Mouse (Mus musculus) stomach, embryonic 14.5 days (tissue): ENCODE data around the gene Sprr2h. TPM values are rescaled to one million over a fixed set of nuclear protein-coding genes. Genes with fewer than 3 reads are reported as not detected.

ENCODE experiments used
- ATAC-seq: fragments of 200-750 bp; cut with Nextera tagmentation; 2 replicates; pipeline ENCODE4 v1.8.0; 2017; ENCODE audit warnings: low read depth, moderate TSS enrichment; ENCODE audit not compliant: insufficient number of reproducible peaks, insufficient read depth, low FRiP score
- H3K27ac ChIP-seq: fragments of 300-500 bp; sonication (generic); 2 replicates; pipeline ENCODE4 v1.5.1; 2014; ENCODE audit warnings: mild to moderate bottlenecking, low read length, moderate library complexity, mixed read lengths
- H3K27me3 ChIP-seq: fragments of 300-500 bp; sonication (generic); 2 replicates; pipeline ENCODE4 v1.6.1; 2014; ENCODE audit warnings: low read length, control low read depth, mixed read lengths; ENCODE audit not compliant: control insufficient read depth, insufficient read depth
- H3K36me3 ChIP-seq: fragments of 300-500 bp; sonication (generic); 2 replicates; pipeline ENCODE4 v1.6.1; 2014; ENCODE audit warnings: mild to moderate bottlenecking, control low read depth, low read length, moderate library complexity, mixed read lengths; ENCODE audit not compliant: control insufficient read depth, insufficient read depth
- H3K4me1 ChIP-seq: fragments of 300-500 bp; sonication (generic); 2 replicates; pipeline ENCODE4 v1.6.1; 2014; ENCODE audit warnings: low read length, control low read depth, mixed read lengths; ENCODE audit not compliant: control insufficient read depth, insufficient read depth
- H3K4me2 ChIP-seq: fragments of 300-500 bp; sonication (generic); replicated peaks from 2 replicates; pipeline ENCODE4 v1.6.1; 2014; ENCODE audit warnings: low read depth, low read length, control low read depth
- H3K4me3 ChIP-seq: fragments of 300-500 bp; sonication (generic); 2 replicates; pipeline ENCODE4 v1.5.1; 2014; ENCODE audit warnings: low read depth, low read length, control low read depth
- H3K9ac ChIP-seq: fragments of 300-500 bp; sonication (generic); replicated peaks from 2 replicates; pipeline ENCODE4 v1.6.1; 2014; ENCODE audit warnings: low read depth, mild to moderate bottlenecking, control low read depth, low read length, moderate library complexity, mixed read lengths
- H3K9me3 ChIP-seq: fragments of 300-500 bp; sonication (generic); 2 replicates; pipeline ENCODE4 v1.6.1; 2016; ENCODE audit warnings: low read depth, low read length, control low read depth; ENCODE audit not compliant: control insufficient read depth
- WGBS: fragments of 180-500 bp; shearing (Covaris S2); extraction: QIAGEN DNeasy Blood & Tissue Kit; methylation state at CpG from one replicate; pipeline ENCODE4 v1.1.7; 2014; 5-methylcytosine and 5-hydroxymethylcytosine counted together
- polyA plus RNA-seq: library from polyadenylated mRNA; unstranded; fragments of >200 nt; fragmentation: Nextera tagmentation; extraction: Ambion mirVana; gene quantifications from 2 replicates; pipeline ENCODE4 v1.2.1, GENCODE M21; 2014

The Sprr2h gene
- polyA plus RNA-seq = not detected in 2 replicates

GRCm38 (mm10) chr3:92385385-92385784 lies at the start of gene Sprr2h:
TSS of gene Sprr2h (plus strand) at chr3:92385685.
- no peak for ATAC-seq
- no peaks in the 10 kb centered on the region for H3K27me3 ChIP-seq
- H3K4me1 ChIP-seq = no peaks in the 10 kb centered on the region
- no peak within 1 kb of the TSS for H3K4me3 ChIP-seq
- H3K27ac ChIP-seq = no peak within 1 kb of the TSS
- no peak within 1 kb of the TSS for H3K4me2 ChIP-seq
- WGBS = 82% methylated on average over 1 of the region's 1 CpGs
- no peaks in the 10 kb centered on the region for H3K9me3 ChIP-seq
- no peaks in the 10 kb centered on the region for H3K36me3 ChIP-seq
- H3K9ac ChIP-seq = no peak within 1 kb of the TSS

- WGBS = 70% methylated on average over 1 of the region's 1 CpGs
- no peak overlapping the region for H3K4me3 ChIP-seq
- no peaks in the 10 kb centered on the region for H3K27me3 ChIP-seq
- H3K27ac ChIP-seq = no peak overlapping the region
- no peaks in the 10 kb centered on the region for H3K9me3 ChIP-seq
- H3K4me2 ChIP-seq = no peak overlapping the region
- H3K4me1 ChIP-seq = no peaks in the 10 kb centered on the region
- no peak overlapping the region for H3K9ac ChIP-seq
- no peak for ATAC-seq
- no peaks in the 10 kb centered on the region for H3K36me3 ChIP-seq
Observed at GRCm38 (mm10) chr3:92336278-92336677, 49.2 kb upstream of the Sprr2h start.

- WGBS = 88% methylated on average over 5 of the region's 5 CpGs
- Histone ChIP-seq H3K4me2 (no peak within 1 kb of the TSS), H3K9me3 (no peaks in the 10 kb centered on the region), H3K36me3 (no peaks in the 10 kb centered on the region), H3K27ac (no peak within 1 kb of the TSS), H3K27me3 (no peaks in the 10 kb centered on the region), H3K4me1 (no peaks in the 10 kb centered on the region), H3K4me3 (no peak within 1 kb of the TSS), H3K9ac (no peak within 1 kb of the TSS)
- no peak for ATAC-seq
Observed at GRCm38 (mm10) chr3:92338840-92339239, 46.6 kb upstream of the Sprr2h start, which contains the start of gene Sprr2d. TSS of gene Sprr2d (plus strand) at chr3:92339140.

GRCm38 (mm10) chr3:92351843-92352242 lies 33.6 kb upstream of the Sprr2h start, which contains the start of gene Sprr2e:
TSS of gene Sprr2e (plus strand) at chr3:92352143.
- H3K9me3 ChIP-seq = no peaks in the 10 kb centered on the region
- no peak within 1 kb of the TSS for H3K4me3 ChIP-seq
- no peak within 1 kb of the TSS for H3K4me2 ChIP-seq
- 86% methylated on average over 2 of the region's 2 CpGs for WGBS
- no peaks in the 10 kb centered on the region for H3K36me3 ChIP-seq
- H3K9ac ChIP-seq = no peak within 1 kb of the TSS
- no peaks in the 10 kb centered on the region for H3K4me1 ChIP-seq
- no peak within 1 kb of the TSS for H3K27ac ChIP-seq
- no peaks in the 10 kb centered on the region for H3K27me3 ChIP-seq
- ATAC-seq = no peak

GRCm38 (mm10) chr3:92361619-92362018 lies 23.9 kb upstream of the Sprr2h start:
- Histone ChIP-seq H3K36me3 (no peaks in the 10 kb centered on the region), H3K4me3 (no peak overlapping the region), H3K9me3 (no peaks in the 10 kb centered on the region), H3K4me1 (no peaks in the 10 kb centered on the region), H3K4me2 (no peak overlapping the region), H3K9ac (no peak overlapping the region), H3K27me3 (no peaks in the 10 kb centered on the region), H3K27ac (no peak overlapping the region)
- ATAC-seq = no peak

- H3K4me1 ChIP-seq = no peaks in the 10 kb centered on the region
- 56% methylated on average over 3 of the region's 3 CpGs for WGBS
Observed at GRCm38 (mm10) chr3:92364887-92365286, 20.6 kb upstream of the Sprr2h start, which contains the start of gene Sprr2f. TSS of gene Sprr2f (plus strand) at chr3:92365187.

GRCm38 (mm10) chr3:92373613-92374012 lies 11.9 kb upstream of the Sprr2h start:
- no peak overlapping the region for H3K4me3 ChIP-seq
- no peaks in the 10 kb centered on the region for H3K4me1 ChIP-seq
- H3K9me3 ChIP-seq = no peaks in the 10 kb centered on the region
- H3K9ac ChIP-seq = no peak overlapping the region
- H3K4me2 ChIP-seq = no peak overlapping the region
- ATAC-seq = no peak
- 75% methylated on average over 2 of the region's 2 CpGs for WGBS
- H3K27ac ChIP-seq = no peak overlapping the region
- H3K36me3 ChIP-seq = no peaks in the 10 kb centered on the region
- H3K27me3 ChIP-seq = no peaks in the 10 kb centered on the region

More at GRCm38 (mm10) chr3:92364887-92365286, 20.6 kb upstream of the Sprr2h start, which contains the start of gene Sprr2f:
- Histone ChIP-seq H3K4me3 (no peak within 1 kb of the TSS), H3K27me3 (no peaks in the 10 kb centered on the region), H3K9ac (no peak within 1 kb of the TSS), H3K27ac (no peak within 1 kb of the TSS), H3K36me3 (no peaks in the 10 kb centered on the region), H3K9me3 (no peaks in the 10 kb centered on the region), H3K4me2 (no peak within 1 kb of the TSS)
- no peak for ATAC-seq

- Histone ChIP-seq H3K27ac (no peak overlapping the region), H3K4me2 (no peak overlapping the region), H3K36me3 (no peaks in the 10 kb centered on the region), H3K9ac (no peak overlapping the region), H3K27me3 (no peaks in the 10 kb centered on the region), H3K9me3 (no peaks in the 10 kb centered on the region), H3K4me1 (no peaks in the 10 kb centered on the region), H3K4me3 (no peak overlapping the region)
- ATAC-seq = no peak
- WGBS = 45% methylated on average over 1 of the region's 1 CpGs
Observed at GRCm38 (mm10) chr3:92394301-92394700, 8.8 kb downstream of the Sprr2h start.

- H3K4me2 ChIP-seq = no peak within 1 kb of the TSS
- H3K27me3 ChIP-seq = no peaks in the 10 kb centered on the region
- no peaks in the 10 kb centered on the region for H3K9me3 ChIP-seq
- H3K4me1 ChIP-seq = no peaks in the 10 kb centered on the region
- H3K4me3 ChIP-seq = no peak within 1 kb of the TSS
- no peak for ATAC-seq
- H3K9ac ChIP-seq = no peak within 1 kb of the TSS
- H3K27ac ChIP-seq = no peak within 1 kb of the TSS
- 84% methylated on average over 2 of the region's 2 CpGs for WGBS
- H3K36me3 ChIP-seq = no peaks in the 10 kb centered on the region
Observed at GRCm38 (mm10) chr3:92407691-92408090, 22.2 kb downstream of the Sprr2h start, which contains the start of gene Sprr2i. TSS of gene Sprr2i (plus strand) at chr3:92407991.
